Mouse (Mus musculus) kidney, postnatal 0 days (tissue): Measurements from ENCODE around the gene Nrxn3. TPM values are rescaled to one million over a fixed set of nuclear protein-coding genes. Genes with fewer than 3 reads are reported as not detected.

Experiments
- ATAC-seq: fragments of 200-750 bp; cut with Nextera tagmentation; replicated peaks from 2 replicates; pipeline ENCODE4 v1.8.0; 2017; ENCODE audit warnings: low read depth, moderate number of reproducible peaks, moderate TSS enrichment, moderate library complexity; ENCODE audit not compliant: low FRiP score
- DNase-seq: peaks from one replicate; pipeline ENCODE4 v3.0.0-alpha.2; 2016; ENCODE audit warnings: low spot score
- H3K27ac ChIP-seq: fragments of 300-500 bp; sonication (generic); 2 replicates; pipeline ENCODE4 v1.5.1; 2014; ENCODE audit warnings: mild to moderate bottlenecking
- H3K27me3 ChIP-seq: fragments of 300-500 bp; sonication (generic); 2 replicates; pipeline ENCODE4 v1.6.1; 2014; ENCODE audit warnings: low read length, mixed read lengths; ENCODE audit not compliant: insufficient read depth
- H3K36me3 ChIP-seq: fragments of 300-500 bp; sonication (generic); 2 replicates; pipeline ENCODE4 v1.6.1; 2014; ENCODE audit warnings: low read length, mixed read lengths; ENCODE audit not compliant: insufficient read depth
- H3K4me1 ChIP-seq: fragments of 300-500 bp; sonication (generic); replicated peaks from 2 replicates; pipeline ENCODE4 v1.6.1; 2014; ENCODE audit warnings: antibody characterized with exemption, low read length, mixed read lengths; ENCODE audit not compliant: insufficient read depth
- H3K4me2 ChIP-seq: fragments of 300-500 bp; sonication (generic); 2 replicates; pipeline ENCODE4 v1.6.1; 2014; ENCODE audit warnings: mild to moderate bottlenecking, low read length, moderate library complexity, mixed read lengths
- H3K4me3 ChIP-seq: fragments of 300-500 bp; sonication (generic); replicated peaks from 2 replicates; pipeline ENCODE4 v1.5.1; 2014; ENCODE audit warnings: low read depth, low read length
- H3K9ac ChIP-seq: fragments of 300-500 bp; sonication (generic); 2 replicates; pipeline ENCODE4 v1.6.1; 2014; ENCODE audit warnings: low read depth, low read length
- H3K9me3 ChIP-seq: fragments of 300-500 bp; sonication (generic); replicated peaks from 2 replicates; pipeline ENCODE4 v1.6.1; 2016; ENCODE audit warnings: low read length, inconsistent platforms, mixed read lengths
- CTCF ChIP-seq: IDR thresholded peaks from 2 replicates; pipeline ENCODE4 v1.5.1; 2016; ENCODE audit warnings: antibody characterized with exemption, low read depth, mild to moderate bottlenecking, moderate library complexity
- WGBS: fragments of 180-500 bp; shearing (Covaris S2); extraction: QIAGEN DNeasy Blood & Tissue Kit; methylation state at CpG from one replicate; pipeline ENCODE4 v1.1.7; 2014; 5-methylcytosine and 5-hydroxymethylcytosine counted together
- polyA plus RNA-seq: library from polyadenylated mRNA; unstranded; fragments of >200 nt; fragmentation: Nextera tagmentation; extraction: Ambion mirVana; gene quantifications from 2 replicates; pipeline ENCODE4 v1.2.1, GENCODE M21; 2015

Nrxn3 gene
- polyA plus RNA-seq, 1 experiment from 2014 or later: 3.0 TPM

GRCm38 (mm10) chr12:89946522-89946921 is 1223.8 kb downstream of the Nrxn3 start:
- ATAC-seq (no peak), DNase-seq (no peak)
- no peaks in the 10 kb centered on the region for H3K36me3 ChIP-seq
- no peak overlapping the region for H3K27ac ChIP-seq
- no peak overlapping the region for H3K4me2 ChIP-seq
- WGBS: 33% methylated on average over 5 of the region's 5 CpGs
- H3K4me1 ChIP-seq: no peaks in the 10 kb centered on the region
- no peak overlapping the region for H3K4me3 ChIP-seq
- H3K9me3 ChIP-seq: no peaks in the 10 kb centered on the region
- TF ChIP-seq CTCF: no peak
- H3K9ac ChIP-seq: no peak overlapping the region
- no peaks in the 10 kb centered on the region for H3K27me3 ChIP-seq

DNA sequence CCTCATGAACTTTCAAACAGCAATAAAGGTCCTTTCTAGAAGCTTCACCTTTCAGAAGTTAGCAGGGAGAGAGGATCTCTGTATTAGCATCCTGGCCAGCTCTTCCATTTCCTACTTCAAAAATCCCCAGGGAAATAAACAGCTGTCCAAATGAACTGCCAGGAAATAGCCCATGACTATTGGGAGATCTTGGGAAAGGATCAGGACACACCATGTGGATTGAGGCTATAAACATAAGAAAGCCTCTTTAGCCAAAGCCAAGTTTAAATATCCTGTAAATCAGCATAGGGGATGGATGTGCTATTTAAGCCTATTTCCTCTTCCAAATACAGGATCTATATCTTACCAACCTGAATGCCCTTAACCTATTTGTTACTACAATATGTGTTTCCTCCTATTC is 1230.6 kb downstream of the Nrxn3 start:
- DNase-seq (peak; percentile 50), ATAC-seq (no peak)
- H3K27ac ChIP-seq: no peak overlapping the region
- H3K9ac ChIP-seq: no peak overlapping the region
- H3K27me3 ChIP-seq: no peaks in the 10 kb centered on the region
- H3K9me3 ChIP-seq: no peaks in the 10 kb centered on the region
- no peak overlapping the region for H3K4me2 ChIP-seq
- no peak for TF ChIP-seq CTCF
- H3K36me3 ChIP-seq: no peaks in the 10 kb centered on the region
- H3K4me3 ChIP-seq: no peak overlapping the region
- H3K4me1 ChIP-seq: no peaks in the 10 kb centered on the region

DNA sequence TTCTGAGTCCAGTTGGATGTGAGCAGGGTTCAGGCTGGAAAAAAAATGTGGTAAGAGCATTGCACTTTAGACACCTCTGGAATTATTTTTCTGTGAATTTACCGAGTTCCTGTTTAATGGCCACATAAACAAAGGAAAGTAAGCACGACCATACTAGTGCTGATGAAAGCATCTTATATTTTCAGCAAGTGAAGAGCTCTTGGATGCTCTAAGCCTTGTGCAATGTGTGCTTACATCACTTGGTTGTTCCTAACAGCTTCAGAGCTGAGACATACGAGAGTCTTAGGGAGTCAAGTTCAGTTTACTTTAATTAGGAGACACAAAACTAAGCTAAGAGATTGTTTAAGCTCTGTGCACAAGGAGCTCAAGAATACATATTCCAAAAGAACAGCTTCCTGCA is 1231.0 kb downstream of the Nrxn3 start:
- TF ChIP-seq CTCF: no peak
- Histone ChIP-seq H3K9me3 (no peaks in the 10 kb centered on the region), H3K4me2 (no peak overlapping the region), H3K4me3 (no peak overlapping the region), H3K9ac (no peak overlapping the region), H3K36me3 (no peaks in the 10 kb centered on the region), H3K27me3 (no peaks in the 10 kb centered on the region), H3K27ac (no peak overlapping the region), H3K4me1 (no peaks in the 10 kb centered on the region)
- 29% methylated on average over 3 of the region's 3 CpGs for WGBS
- ATAC-seq (no peak), DNase-seq (no peak)

GRCm38 (mm10) chr12:89954441-89955070 is 1231.9 kb downstream of the Nrxn3 start:
- TF ChIP-seq CTCF: no peak
- Histone ChIP-seq H3K4me2 (no peak overlapping the region), H3K27me3 (no peaks in the 10 kb centered on the region), H3K27ac (no peak overlapping the region), H3K4me3 (no peak overlapping the region), H3K9ac (no peak overlapping the region), H3K9me3 (no peaks in the 10 kb centered on the region), H3K4me1 (no peaks in the 10 kb centered on the region), H3K36me3 (no peaks in the 10 kb centered on the region)
- 71% methylated on average over 5 of the region's 5 CpGs for WGBS
- DNase-seq: no peak
- ATAC-seq: no peak

DNA sequence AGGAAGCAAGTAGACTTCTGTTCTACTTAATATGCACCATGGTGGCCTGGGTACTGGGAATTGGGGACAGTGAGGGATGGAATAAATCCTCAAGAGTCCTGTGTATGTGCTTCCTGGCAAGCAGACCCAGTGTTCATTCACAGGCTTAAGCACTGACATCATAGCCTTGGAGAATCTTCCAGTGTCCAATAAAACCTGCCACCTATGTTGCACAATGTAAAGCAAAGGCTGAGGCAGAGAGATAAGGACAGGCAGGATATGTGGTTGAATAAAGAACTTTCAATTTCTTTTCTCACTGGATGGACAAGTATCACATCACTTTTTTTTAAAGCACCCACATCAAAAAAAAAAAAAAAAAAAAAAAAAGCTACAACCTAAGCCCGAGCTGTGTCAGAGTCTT is 1240.4 kb downstream of the Nrxn3 start:
- no peak for DNase-seq
- H3K27me3 ChIP-seq: no peaks in the 10 kb centered on the region
- H3K4me1 ChIP-seq: no peaks in the 10 kb centered on the region
- H3K36me3 ChIP-seq: no peaks in the 10 kb centered on the region
- H3K4me2 ChIP-seq: no peak overlapping the region
- TF ChIP-seq CTCF: no peak
- 55% methylated on average over 1 of the region's 1 CpGs for WGBS
- no peak overlapping the region for H3K9ac ChIP-seq
- no peak for ATAC-seq
- no peaks in the 10 kb centered on the region for H3K9me3 ChIP-seq
- H3K4me3 ChIP-seq: no peak overlapping the region
- H3K27ac ChIP-seq: no peak overlapping the region

DNA sequence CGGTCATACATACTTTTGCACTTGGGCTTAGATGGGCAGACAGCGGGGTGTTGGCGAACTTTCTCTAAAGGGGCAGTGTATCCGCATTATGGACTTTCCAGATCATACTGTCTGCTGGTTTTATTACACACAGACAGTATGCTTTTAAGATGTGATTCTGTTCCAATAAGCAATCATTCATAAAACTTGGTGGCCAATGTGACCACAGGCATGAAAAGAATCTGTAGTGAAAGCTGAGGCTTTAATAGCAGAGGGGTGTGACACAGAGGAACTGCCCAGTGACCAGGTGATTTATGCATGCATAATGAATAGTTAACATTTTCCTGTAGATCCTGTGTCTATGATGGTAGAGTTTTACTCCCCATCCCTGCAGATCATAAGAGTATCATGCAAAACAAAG is 1254.0 kb downstream of the Nrxn3 start:
- no peak overlapping the region for H3K4me2 ChIP-seq
- no peak overlapping the region for H3K9ac ChIP-seq
- DNase-seq (no peak), ATAC-seq (no peak)
- H3K4me3 ChIP-seq: no peak overlapping the region
- H3K9me3 ChIP-seq: no peaks in the 10 kb centered on the region
- H3K36me3 ChIP-seq: no peaks in the 10 kb centered on the region
- H3K27ac ChIP-seq: no peak overlapping the region
- 92% methylated on average over 4 of the region's 4 CpGs for WGBS
- H3K27me3 ChIP-seq: no peaks in the 10 kb centered on the region
- H3K4me1 ChIP-seq: no peaks in the 10 kb centered on the region
- no peak for TF ChIP-seq CTCF

- no peak overlapping the region for H3K27ac ChIP-seq
- H3K9ac ChIP-seq: no peak overlapping the region
- TF ChIP-seq CTCF: no peak
- H3K9me3 ChIP-seq: no peaks in the 10 kb centered on the region
- no peaks in the 10 kb centered on the region for H3K36me3 ChIP-seq
- DNase-seq (no peak), ATAC-seq (no peak)
- WGBS: 85% methylated on average over 5 of the region's 5 CpGs
- no peaks in the 10 kb centered on the region for H3K27me3 ChIP-seq
- H3K4me2 ChIP-seq: no peak overlapping the region
- no peak overlapping the region for H3K4me3 ChIP-seq
- H3K4me1 ChIP-seq: no peaks in the 10 kb centered on the region
These were observed 1254.8 kb downstream of the Nrxn3 start for GRCm38 (mm10) chr12:89977479-89977878.
